Mouse (Mus musculus) forebrain, embryonic 14.5 days (tissue): ENCODE data around the gene Gdpd1. TPM values are rescaled to one million over a fixed set of nuclear protein-coding genes. Genes with fewer than 3 reads are reported as not detected.

Experiments
- ATAC-seq: fragments of 200-750 bp; cut with Nextera tagmentation; 2 replicates; pipeline ENCODE4 v1.8.0; 2017; ENCODE audit warnings: mild to moderate bottlenecking, moderate library complexity
- DNase-seq: peaks from one replicate; pipeline ENCODE4 v3.0.0-alpha.2; 2015; ENCODE audit warnings: low spot score
- H3K27ac ChIP-seq: fragments of 300-500 bp; sonication (generic); 2 replicates; pipeline ENCODE4 v1.5.1; 2014; ENCODE audit warnings: low read depth, mild to moderate bottlenecking, control low read depth, low read length, moderate library complexity
- H3K27me3 ChIP-seq: fragments of 300-500 bp; sonication (generic); replicated peaks from 2 replicates; pipeline ENCODE4 v1.6.1; 2014; ENCODE audit warnings: low read length, control low read depth, mixed read lengths; ENCODE audit not compliant: control insufficient read depth, insufficient read depth
- H3K36me3 ChIP-seq: fragments of 300-500 bp; sonication (generic); 2 replicates; pipeline ENCODE4 v1.6.1; 2014; ENCODE audit warnings: low read length, control low read depth; ENCODE audit not compliant: control insufficient read depth, insufficient read depth
- H3K4me1 ChIP-seq: fragments of 300-500 bp; sonication (generic); 2 replicates; pipeline ENCODE4 v1.6.1; 2014; ENCODE audit warnings: antibody characterized with exemption, low read length, control low read depth; ENCODE audit not compliant: control insufficient read depth, insufficient read depth
- H3K4me2 ChIP-seq: fragments of 300-500 bp; sonication (generic); 2 replicates; pipeline ENCODE4 v1.6.1; 2014; ENCODE audit warnings: mild to moderate bottlenecking, control low read depth, low read length
- H3K4me3 ChIP-seq: fragments of 300-500 bp; sonication (generic); 2 replicates; pipeline ENCODE4 v1.5.1; 2014; ENCODE audit warnings: low read depth, low read length, control low read depth
- H3K9ac ChIP-seq: fragments of 300-500 bp; sonication (generic); 2 replicates; pipeline ENCODE4 v1.6.1; 2014; ENCODE audit warnings: mild to moderate bottlenecking, low read length, control low read depth, moderate library complexity
- H3K9me3 ChIP-seq: fragments of 300-500 bp; sonication (generic); replicated peaks from 2 replicates; pipeline ENCODE4 v1.6.1; 2016; ENCODE audit warnings: low read length, control low read depth, mixed read lengths; ENCODE audit not compliant: control insufficient read depth
- WGBS: fragments of 180-500 bp; shearing (Covaris S2); extraction: QIAGEN DNeasy Blood & Tissue Kit; methylation state at CpG from one replicate; pipeline ENCODE4 v1.1.7; 2014; 5-methylcytosine and 5-hydroxymethylcytosine counted together
- polyA plus RNA-seq: library from polyadenylated mRNA; unstranded; fragments of >200 nt; fragmentation: Nextera tagmentation; extraction: Ambion mirVana; gene quantifications from 2 replicates; pipeline ENCODE4 v1.2.1, GENCODE M21; 2014

The Gdpd1 gene
- polyA plus RNA-seq, 1 experiment from 2014 or later = 197 TPM

DNA sequence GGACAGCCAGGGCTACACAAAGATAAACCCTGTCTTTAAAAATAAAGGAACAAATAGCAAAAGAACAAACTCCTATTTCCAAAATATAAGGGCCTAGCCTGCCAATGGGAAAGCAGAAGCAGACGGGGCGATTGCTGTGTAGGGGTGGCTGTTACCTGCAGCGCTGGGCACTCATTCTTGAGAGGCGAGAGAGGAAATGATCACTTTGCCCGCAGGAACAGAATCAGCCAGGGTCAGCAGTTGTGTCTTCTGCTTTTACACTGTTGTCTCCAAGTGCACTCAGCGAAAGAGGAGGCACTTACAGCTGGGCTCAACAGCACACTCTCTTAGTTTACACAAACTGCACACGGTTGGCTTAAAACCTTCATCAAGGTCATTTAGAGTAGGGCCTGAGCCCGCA lies 54.4 kb downstream of the Gdpd1 start:
- no peak overlapping the region for H3K4me3 ChIP-seq
- no peak overlapping the region for H3K27ac ChIP-seq
- H3K9me3 ChIP-seq = 0 out of 2 replicates have a peak, but pooled peaks cover 3% of the 10 kb centered on the region
- no peak for DNase-seq
- ATAC-seq = no peak
- no peak overlapping the region for H3K4me2 ChIP-seq
- no peaks in the 10 kb centered on the region for H3K36me3 ChIP-seq
- no peak overlapping the region for H3K9ac ChIP-seq
- 92% methylated on average over 8 of the region's 8 CpGs for WGBS
- H3K4me1 ChIP-seq = no peaks in the 10 kb centered on the region
- H3K27me3 ChIP-seq = no peaks in the 10 kb centered on the region

DNA sequence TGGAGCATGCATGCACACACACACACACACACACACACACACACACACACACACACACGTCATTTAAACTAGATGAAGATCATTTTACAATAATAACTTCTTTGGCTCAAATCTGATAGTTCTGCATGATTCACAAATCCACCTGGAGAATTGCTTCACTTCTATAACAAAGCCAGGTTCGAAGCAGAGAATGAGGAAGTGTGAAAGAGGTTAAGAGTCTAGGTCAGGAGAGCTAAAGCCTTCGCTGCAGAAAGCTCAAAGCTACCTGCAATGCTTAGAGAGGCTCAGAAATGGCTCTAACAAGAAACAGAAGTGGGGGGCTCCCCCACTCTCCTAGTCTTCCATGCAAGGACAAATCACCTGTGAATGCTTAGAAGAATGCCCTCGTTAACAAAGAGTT lies 55.8 kb downstream of the Gdpd1 start:
- Histone ChIP-seq H3K27me3 (no peaks in the 10 kb centered on the region), H3K27ac (no peak overlapping the region), H3K4me3 (no peak overlapping the region), H3K36me3 (no peaks in the 10 kb centered on the region), H3K9ac (no peak overlapping the region), H3K4me2 (no peak overlapping the region), H3K4me1 (no peaks in the 10 kb centered on the region), H3K9me3 (0 out of 2 replicates have a peak, but pooled peaks cover 3% of the 10 kb centered on the region)
- 79% methylated on average over 4 of the region's 4 CpGs for WGBS
- no peak for ATAC-seq
- no peak for DNase-seq

DNA sequence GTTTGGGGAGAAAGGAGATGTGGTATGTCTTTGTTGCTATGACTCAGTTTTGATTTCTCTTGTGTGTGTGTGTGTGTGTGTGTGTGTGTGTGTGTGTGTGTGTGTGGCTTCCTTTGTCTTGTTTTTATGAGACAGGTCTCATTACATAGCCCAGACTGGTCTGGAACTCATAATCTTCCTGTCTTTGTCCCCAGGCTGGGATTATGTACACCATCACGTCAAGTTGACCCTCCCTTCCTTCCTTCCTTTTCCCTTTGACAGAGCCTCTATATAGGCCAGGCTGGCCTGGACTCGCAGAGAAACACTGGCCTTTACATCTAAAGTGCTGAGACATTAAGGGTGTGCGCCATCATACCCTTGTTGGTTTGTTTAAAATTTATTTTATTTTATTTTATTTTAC lies 58.2 kb downstream of the Gdpd1 start:
- H3K4me1 ChIP-seq = no peaks in the 10 kb centered on the region
- no peak for ATAC-seq
- no peak overlapping the region for H3K4me3 ChIP-seq
- H3K36me3 ChIP-seq = no peaks in the 10 kb centered on the region
- no peak overlapping the region for H3K27ac ChIP-seq
- H3K27me3 ChIP-seq = no peaks in the 10 kb centered on the region
- no peak overlapping the region for H3K9ac ChIP-seq
- H3K4me2 ChIP-seq = no peak overlapping the region
- H3K9me3 ChIP-seq = 0 out of 2 replicates have a peak, but pooled peaks cover 3% of the 10 kb centered on the region
- no peak for DNase-seq
- 71% methylated on average over 3 of the region's 3 CpGs for WGBS

DNA sequence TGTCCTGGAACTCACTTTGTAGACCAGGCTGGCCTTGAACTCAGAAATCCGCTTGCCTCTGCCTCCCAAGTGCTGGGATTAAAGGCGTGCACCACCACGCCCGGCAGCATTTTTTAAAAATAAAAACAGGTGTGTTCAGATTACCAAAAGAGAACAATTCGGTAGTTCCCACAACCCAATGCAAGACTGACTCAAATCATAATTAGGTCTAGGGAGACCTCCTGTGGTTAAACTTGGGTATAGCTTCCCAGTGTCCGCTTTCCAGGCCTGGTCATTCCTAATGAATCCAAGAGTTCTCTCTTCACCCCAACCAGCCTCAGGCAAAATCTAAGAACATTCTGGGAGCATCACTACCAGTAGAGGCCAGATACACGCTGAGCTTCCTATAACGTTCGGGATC lies 63.4 kb downstream of the Gdpd1 start:
- H3K9ac ChIP-seq = no peak overlapping the region
- ATAC-seq (0 out of 2 replicates have a peak, but pooled peaks have one; percentile 37), DNase-seq (peak; percentile 86)
- H3K4me3 ChIP-seq = no peak overlapping the region
- 21% methylated on average over 9 of the region's 9 CpGs for WGBS
- H3K9me3 ChIP-seq = no peaks in the 10 kb centered on the region
- H3K27me3 ChIP-seq = no peaks in the 10 kb centered on the region
- H3K27ac ChIP-seq = no peak overlapping the region
- H3K4me2 ChIP-seq = no peak overlapping the region
- no peaks in the 10 kb centered on the region for H3K36me3 ChIP-seq
- no peaks in the 10 kb centered on the region for H3K4me1 ChIP-seq

DNA sequence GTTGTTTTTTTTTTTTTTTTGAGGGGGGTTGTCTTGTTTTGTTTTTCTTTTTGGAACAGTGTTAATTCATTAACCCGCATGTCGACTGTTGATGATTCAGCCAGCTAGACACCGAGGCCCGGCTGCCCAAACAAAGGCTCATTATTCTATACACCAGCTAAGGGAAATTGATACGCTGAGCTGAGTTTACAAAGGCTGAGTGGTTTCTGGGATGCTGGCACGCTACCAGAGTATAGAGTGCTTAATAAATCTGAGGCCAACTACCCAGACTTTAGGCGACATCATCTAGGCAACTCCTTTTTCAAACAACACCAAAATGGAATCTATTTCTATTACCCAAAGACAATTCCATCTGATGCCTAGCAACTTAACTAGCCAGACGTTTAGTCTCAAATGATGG lies 66.5 kb downstream of the Gdpd1 start:
- H3K4me3 ChIP-seq = no peak overlapping the region
- H3K36me3 ChIP-seq = no peaks in the 10 kb centered on the region
- ATAC-seq (peak; percentile 54), DNase-seq (peak; percentile 84)
- H3K4me1 ChIP-seq = no peaks in the 10 kb centered on the region
- no peaks in the 10 kb centered on the region for H3K9me3 ChIP-seq
- no peak overlapping the region for H3K4me2 ChIP-seq
- H3K27me3 ChIP-seq = no peaks in the 10 kb centered on the region
- H3K27ac ChIP-seq = no peak overlapping the region
- no peak overlapping the region for H3K9ac ChIP-seq
- WGBS = 5% methylated on average over 8 of the region's 8 CpGs

DNA sequence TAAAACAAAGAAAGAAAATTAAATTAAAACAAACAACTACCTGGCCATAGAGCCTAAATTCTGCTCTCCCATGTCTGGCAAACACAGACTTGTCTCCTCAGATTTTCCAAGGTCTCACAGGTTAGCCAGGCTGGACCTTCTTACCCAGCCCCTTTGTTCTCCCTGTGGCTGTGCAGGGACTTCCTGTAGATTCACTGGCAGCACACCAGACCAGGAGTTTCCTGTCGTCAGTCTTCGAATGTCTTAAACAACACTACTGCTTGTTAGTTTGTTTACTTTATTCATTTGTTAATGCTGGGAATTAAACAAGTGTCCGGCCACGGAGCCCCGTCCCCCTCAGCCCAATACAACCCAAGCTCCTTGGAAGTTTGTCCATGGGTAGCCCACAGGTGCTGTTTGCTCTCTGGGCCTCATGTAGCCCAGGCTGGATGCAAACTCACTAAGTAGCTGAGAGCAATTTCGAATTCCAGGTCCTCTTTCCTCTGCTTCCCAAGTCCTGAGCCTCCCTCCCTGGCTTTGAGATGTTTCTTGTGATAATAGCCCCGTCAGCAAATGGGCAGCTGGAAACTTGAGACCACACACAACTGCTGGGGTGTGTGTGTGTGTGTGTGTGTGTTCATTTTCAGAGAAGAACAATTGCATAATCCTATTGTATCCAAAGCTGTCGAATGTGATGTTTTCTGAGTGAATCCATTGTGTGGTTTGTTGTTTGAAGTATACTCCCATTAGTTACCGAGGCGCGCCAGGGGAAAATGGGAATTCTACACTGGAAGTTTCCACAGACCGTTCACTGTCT lies 68.7 kb downstream of the Gdpd1 start:
- H3K9me3 ChIP-seq = no peaks in the 10 kb centered on the region
- H3K9ac ChIP-seq = no peak overlapping the region
- H3K4me1 ChIP-seq = no peaks in the 10 kb centered on the region
- no peaks in the 10 kb centered on the region for H3K36me3 ChIP-seq
- H3K27ac ChIP-seq = no peak overlapping the region
- ATAC-seq (no peak), DNase-seq (no peak)
- 65% methylated on average over 12 of the region's 12 CpGs for WGBS
- H3K4me3 ChIP-seq = no peak overlapping the region
- H3K4me2 ChIP-seq = no peak overlapping the region
- no peaks in the 10 kb centered on the region for H3K27me3 ChIP-seq

DNA sequence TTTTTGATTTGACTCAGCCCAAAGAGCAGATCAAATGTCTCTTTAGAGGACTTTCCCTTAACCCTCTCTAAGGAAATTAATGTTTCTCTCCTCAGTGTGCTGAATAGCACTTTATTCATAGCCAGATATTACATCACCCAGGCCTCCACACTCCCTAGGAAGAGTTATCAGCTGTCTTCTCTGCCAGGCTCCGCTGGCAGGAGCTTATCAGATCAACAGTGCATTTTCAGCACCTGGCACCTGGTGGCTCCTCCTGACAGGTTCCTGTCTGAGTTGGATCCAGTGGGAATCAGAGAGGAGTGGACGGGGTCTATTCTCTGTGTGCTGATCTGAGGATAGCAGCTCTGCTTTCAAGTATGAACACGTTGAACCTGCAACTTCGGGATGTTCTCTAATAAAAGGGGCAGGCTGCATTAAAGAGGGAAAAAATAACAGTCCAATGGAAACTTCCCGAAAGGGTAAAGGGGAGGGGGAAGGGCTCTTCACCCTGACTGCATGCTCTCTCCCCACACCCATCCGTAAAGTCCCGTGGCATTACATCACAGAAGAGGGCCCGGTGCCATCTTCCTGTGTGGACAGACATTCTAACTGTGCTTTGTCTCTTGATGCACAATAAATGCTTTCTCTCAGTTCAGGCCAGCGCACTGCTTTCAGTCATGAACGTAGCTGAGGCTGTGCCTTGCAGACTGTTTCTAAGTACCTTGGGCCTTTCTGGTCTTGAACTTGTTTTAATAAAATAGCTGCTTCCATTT lies 71.6 kb downstream of the Gdpd1 start:
- H3K36me3 ChIP-seq = no peaks in the 10 kb centered on the region
- H3K9ac ChIP-seq = no peak overlapping the region
- ATAC-seq (no peak), DNase-seq (no peak)
- H3K27me3 ChIP-seq = no peaks in the 10 kb centered on the region
- H3K4me3 ChIP-seq = no peak overlapping the region
- H3K9me3 ChIP-seq = no peaks in the 10 kb centered on the region
- no peak overlapping the region for H3K4me2 ChIP-seq
- H3K27ac ChIP-seq = no peak overlapping the region
- H3K4me1 ChIP-seq = no peaks in the 10 kb centered on the region
- WGBS = 79% methylated on average over 10 of the region's 10 CpGs

DNA sequence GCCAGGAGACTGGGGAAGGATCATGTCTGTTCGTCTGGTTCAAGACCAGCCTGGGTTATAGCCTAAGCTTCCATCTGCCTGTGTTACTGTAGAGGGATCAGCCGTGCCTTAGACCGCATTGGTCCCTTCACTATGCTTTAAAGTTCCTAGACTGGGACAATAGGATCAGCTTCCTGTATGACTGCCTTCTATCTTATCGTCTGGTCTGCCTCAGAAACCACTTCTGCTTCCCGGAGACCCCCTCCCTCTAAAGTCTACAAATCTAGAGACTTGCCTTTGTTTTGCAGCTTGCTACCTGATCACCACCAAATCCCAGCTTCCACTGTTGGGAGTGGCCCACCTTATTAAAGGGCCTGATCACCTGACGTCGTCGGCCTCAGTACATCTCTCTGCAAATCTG lies 72.6 kb downstream of the Gdpd1 start:
- Histone ChIP-seq H3K4me1 (no peaks in the 10 kb centered on the region), H3K27ac (no peak overlapping the region), H3K9me3 (no peaks in the 10 kb centered on the region), H3K4me2 (no peak overlapping the region), H3K27me3 (no peaks in the 10 kb centered on the region), H3K9ac (no peak overlapping the region), H3K4me3 (no peak overlapping the region), H3K36me3 (no peaks in the 10 kb centered on the region)
- ATAC-seq = no peak
- 90% methylated on average over 8 of the region's 8 CpGs for WGBS
- no peak for DNase-seq

DNA sequence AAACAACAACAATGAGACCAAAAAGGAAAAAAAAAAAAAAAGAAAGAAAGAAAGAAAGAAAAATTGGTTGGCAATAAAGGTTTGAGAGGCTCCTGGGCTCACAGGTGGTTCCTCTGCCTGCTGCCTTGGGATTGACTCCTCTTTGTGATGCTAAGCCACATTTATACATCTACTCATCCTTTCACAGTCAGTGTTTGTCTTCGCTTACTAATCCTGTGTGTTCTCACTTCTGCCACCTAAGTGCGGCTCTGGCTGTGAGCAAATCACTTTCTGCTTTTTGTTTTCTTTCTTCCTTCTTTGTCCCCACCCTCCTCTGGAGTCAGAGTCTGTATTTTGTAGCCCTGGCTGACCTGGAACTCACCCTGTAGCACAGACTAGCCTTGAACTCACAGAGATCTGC lies 77.6 kb downstream of the Gdpd1 start:
- Histone ChIP-seq H3K27me3 (no peaks in the 10 kb centered on the region), H3K4me2 (no peak overlapping the region), H3K36me3 (no peaks in the 10 kb centered on the region), H3K9ac (no peak overlapping the region), H3K9me3 (no peaks in the 10 kb centered on the region), H3K27ac (no peak overlapping the region), H3K4me3 (no peak overlapping the region), H3K4me1 (peaks cover 9% of the 10 kb centered on the region)
- WGBS = 45% methylated on average over 2 of the region's 2 CpGs
- ATAC-seq (no peak), DNase-seq (no peak)
